Mouse (Mus musculus) G1E (cell line): ENCODE data around the gene Tom1l1.

Source experiments
- CTCF ChIP-seq: IDR thresholded peaks from 2 replicates; pipeline ENCODE4 v1.5.1; 2012; ENCODE audit warnings: low read depth, low read length, inconsistent platforms, mixed read lengths
- GATA1 ChIP-seq: IDR thresholded peaks from 2 replicates; pipeline ENCODE4 v1.6.1; 2012; ENCODE audit warnings: borderline replicate concordance, low read length, inconsistent platforms, mixed read lengths
- GATA2 ChIP-seq: IDR thresholded peaks from 2 replicates; pipeline ENCODE4 v1.6.1; 2012; ENCODE audit warnings: low read depth, low read length, inconsistent platforms, borderline replicate concordance
- POLR2AphosphoS5 ChIP-seq: IDR thresholded peaks from 2 replicates; pipeline ENCODE4 v1.6.1; 2012; ENCODE audit warnings: low read depth, low read length, inconsistent platforms; ENCODE audit not compliant: insufficient replicate concordance
- TAL1 ChIP-seq: conservative IDR thresholded peaks from 2 replicates; pipeline ENCODE4 v1.6.1; 2012; ENCODE audit warnings: low read depth, low read length, inconsistent platforms, mixed read lengths

- TF ChIP-seq CTCF (no peak), POLR2AphosphoS5 (no peak), GATA1 (no peak), TAL1 (no peak), GATA2 (no peak)
These were observed 85.1 kb downstream of the Tom1l1 start for GRCm38 (mm10) chr11:90603066-90603465.
